Mouse (Mus musculus): ENCODE measurements around the gene Oosp2. TPM values are rescaled to one million over a fixed set of nuclear protein-coding genes. Genes with fewer than 3 reads are reported as not detected.

Oosp2 gene
- total RNA-seq, 1 experiment, result not detected

- Histone ChIP-seq H3K9ac (ENCODE audit: insufficient read depth, low read depth, low read length, poor library complexity, severe bottlenecking) (no peak overlapping the region), H3K4me1 (ENCODE audit: control insufficient read depth in 2 of 2, insufficient read depth in 2 of 2, low read length in 2 of 2, poor library complexity in 1 of 2) (peaks cover 0 to 2% of the 10 kb centered on the region in 2 experiments; a peak in 1 of 4 replicates), H3K4me3 (ENCODE audit: insufficient read depth in 1 of 2, low read depth in 1 of 2, low read length in 2 of 2, poor library complexity in 1 of 2, severe bottlenecking in 1 of 2) (no peak overlapping the region), H3K27ac (ENCODE audit: insufficient read depth, low read depth, low read length, poor library complexity, severe bottlenecking) (no peak overlapping the region), H3K9me3 (ENCODE audit: control insufficient read depth, insufficient read depth, low read depth, low read length) (no peaks in the 10 kb centered on the region), H3K36me3 (ENCODE audit: control insufficient read depth, insufficient read depth, low read length, poor library complexity, severe bottlenecking) (no peaks in the 10 kb centered on the region)
- in situ Hi-C loops (cut with MboI; ENCODE audit: low sequenced_read_pairs in 2 of 2, unreplicated experiment in 2 of 2), result no loop called here
- TF ChIP-seq ZC3H11A (IDR thresholded peaks at IDR 0.05; ENCODE audit: borderline replicate concordance, low read depth, low read length) (no peak), ZNF384 (IDR thresholded peaks at IDR 0.05; ENCODE audit: low read depth, low read length) (no peak), HCFC1 (IDR thresholded peaks at IDR 0.05; ENCODE audit: borderline replicate concordance, insufficient read depth, low read length) (no peak), CHD2 (IDR thresholded peaks at IDR 0.05; ENCODE audit: low read depth, low read length) (no peak), MAFK (IDR thresholded peaks at IDR 0.05; ENCODE audit: insufficient read depth, low read depth, low read length) (no peak)
- no peak for DNase-seq (ENCODE audit: low read depth, low spot score)
These were observed 46.4 kb downstream of the Oosp2 start for GRCm38 (mm10) chr19:11613776-11614443.

- H3K9ac ChIP-seq (ENCODE audit: insufficient read depth, low read depth, low read length, poor library complexity, severe bottlenecking), result no peak overlapping the region
- peaks cover 0 to 2% of the 10 kb centered on the region in 2 experiments; a peak in 1 of 4 replicates for H3K4me1 ChIP-seq (ENCODE audit: control insufficient read depth in 2 of 2, insufficient read depth in 2 of 2, low read length in 2 of 2, poor library complexity in 1 of 2)
- H3K27ac ChIP-seq (ENCODE audit: insufficient read depth, low read depth, low read length, poor library complexity, severe bottlenecking), result no peak overlapping the region
- no peaks in the 10 kb centered on the region for H3K9me3 ChIP-seq (ENCODE audit: control insufficient read depth, insufficient read depth, low read depth, low read length)
- TF ChIP-seq MAFK (IDR thresholded peaks at IDR 0.05; ENCODE audit: insufficient read depth, low read depth, low read length) (no peak), CHD2 (IDR thresholded peaks at IDR 0.05; ENCODE audit: low read depth, low read length) (no peak), ZC3H11A (IDR thresholded peaks at IDR 0.05; ENCODE audit: borderline replicate concordance, low read depth, low read length) (no peak)
- no peak overlapping the region for H3K4me3 ChIP-seq (ENCODE audit: insufficient read depth in 1 of 2, low read depth in 1 of 2, low read length in 2 of 2, poor library complexity in 1 of 2, severe bottlenecking in 1 of 2)
- no peak for DNase-seq (ENCODE audit: low read depth, low spot score)
- H3K36me3 ChIP-seq (ENCODE audit: control insufficient read depth, insufficient read depth, low read length, poor library complexity, severe bottlenecking), result no peaks in the 10 kb centered on the region
- in situ Hi-C loops (cut with MboI; ENCODE audit: low sequenced_read_pairs in 2 of 2, unreplicated experiment in 2 of 2), result no loop called here
These were observed 47.3 kb downstream of the Oosp2 start for GRCm38 (mm10) chr19:11613084-11613483.

GRCm38 (mm10) chr19:11612293-11612692 is 48.1 kb downstream of the Oosp2 start:
- H3K4me1 ChIP-seq (ENCODE audit: control insufficient read depth in 2 of 2, insufficient read depth in 2 of 2, low read length in 2 of 2, poor library complexity in 1 of 2), result peaks cover 0 to 2% of the 10 kb centered on the region in 2 experiments; a peak in 1 of 4 replicates

GRCm38 (mm10) chr19:11611541-11611945 is 48.8 kb downstream of the Oosp2 start:
- Histone ChIP-seq H3K36me3 (ENCODE audit: control insufficient read depth, insufficient read depth, low read length, poor library complexity, severe bottlenecking) (no peaks in the 10 kb centered on the region), H3K4me1 (ENCODE audit: control insufficient read depth in 2 of 2, insufficient read depth in 2 of 2, low read length in 2 of 2, poor library complexity in 1 of 2) (peaks cover 0 to 2% of the 10 kb centered on the region in 2 experiments; a peak in 1 of 4 replicates), H3K4me3 (ENCODE audit: insufficient read depth in 1 of 2, low read depth in 1 of 2, low read length in 2 of 2, poor library complexity in 1 of 2, severe bottlenecking in 1 of 2) (no peak overlapping the region), H3K9me3 (ENCODE audit: control insufficient read depth, insufficient read depth, low read depth, low read length) (no peaks in the 10 kb centered on the region), H3K27ac (ENCODE audit: insufficient read depth, low read depth, low read length, poor library complexity, severe bottlenecking) (no peak overlapping the region), H3K9ac (ENCODE audit: insufficient read depth, low read depth, low read length, poor library complexity, severe bottlenecking) (no peak overlapping the region)
- in situ Hi-C loops (cut with MboI; ENCODE audit: low sequenced_read_pairs in 2 of 2, unreplicated experiment in 2 of 2), result no loop called here
- DNase-seq (ENCODE audit: low read depth, low spot score), result peak; percentile 40
- TF ChIP-seq ZNF384 (IDR thresholded peaks at IDR 0.05; ENCODE audit: low read depth, low read length) (no peak), ZC3H11A (IDR thresholded peaks at IDR 0.05; ENCODE audit: borderline replicate concordance, low read depth, low read length) (no peak), CHD2 (IDR thresholded peaks at IDR 0.05; ENCODE audit: low read depth, low read length) (no peak), MAFK (IDR thresholded peaks at IDR 0.05; ENCODE audit: insufficient read depth, low read depth, low read length) (no peak), HCFC1 (IDR thresholded peaks at IDR 0.05; ENCODE audit: borderline replicate concordance, insufficient read depth, low read length) (no peak)

More at GRCm38 (mm10) chr19:11612293-11612692, 48.1 kb downstream of the Oosp2 start:
- no peak overlapping the region for H3K9ac ChIP-seq (ENCODE audit: insufficient read depth, low read depth, low read length, poor library complexity, severe bottlenecking)
- H3K4me3 ChIP-seq (ENCODE audit: insufficient read depth in 1 of 2, low read depth in 1 of 2, low read length in 2 of 2, poor library complexity in 1 of 2, severe bottlenecking in 1 of 2), result no peak overlapping the region
- no peak for DNase-seq (ENCODE audit: low read depth, low spot score)
- no peaks in the 10 kb centered on the region for H3K9me3 ChIP-seq (ENCODE audit: control insufficient read depth, insufficient read depth, low read depth, low read length)
- H3K27ac ChIP-seq (ENCODE audit: insufficient read depth, low read depth, low read length, poor library complexity, severe bottlenecking), result no peak overlapping the region
- in situ Hi-C loops (cut with MboI; ENCODE audit: low sequenced_read_pairs in 2 of 2, unreplicated experiment in 2 of 2), result no loop called here
- H3K36me3 ChIP-seq (ENCODE audit: control insufficient read depth, insufficient read depth, low read length, poor library complexity, severe bottlenecking), result no peaks in the 10 kb centered on the region
- TF ChIP-seq MAFK (IDR thresholded peaks at IDR 0.05; ENCODE audit: insufficient read depth, low read depth, low read length) (no peak), ZNF384 (IDR thresholded peaks at IDR 0.05; ENCODE audit: low read depth, low read length) (no peak), ZC3H11A (IDR thresholded peaks at IDR 0.05; ENCODE audit: borderline replicate concordance, low read depth, low read length) (no peak), CHD2 (IDR thresholded peaks at IDR 0.05; ENCODE audit: low read depth, low read length) (no peak), HCFC1 (IDR thresholded peaks at IDR 0.05; ENCODE audit: borderline replicate concordance, insufficient read depth, low read length) (no peak)

Measured in ES-E14 (cell line).